Mouse (Mus musculus): ENCODE data around the gene Chuk. TPM values are rescaled to one million over a fixed set of nuclear protein-coding genes. Genes with fewer than 3 reads are reported as not detected.

The Chuk gene
- polyA plus RNA-seq, 1 experiment, result 70.8 TPM

- no peak for DNase-seq (ENCODE audit: low spot score)
These were observed 65.2 kb downstream of the Chuk start for GRCm38 (mm10) chr19:44042121-44042520.

DNA sequence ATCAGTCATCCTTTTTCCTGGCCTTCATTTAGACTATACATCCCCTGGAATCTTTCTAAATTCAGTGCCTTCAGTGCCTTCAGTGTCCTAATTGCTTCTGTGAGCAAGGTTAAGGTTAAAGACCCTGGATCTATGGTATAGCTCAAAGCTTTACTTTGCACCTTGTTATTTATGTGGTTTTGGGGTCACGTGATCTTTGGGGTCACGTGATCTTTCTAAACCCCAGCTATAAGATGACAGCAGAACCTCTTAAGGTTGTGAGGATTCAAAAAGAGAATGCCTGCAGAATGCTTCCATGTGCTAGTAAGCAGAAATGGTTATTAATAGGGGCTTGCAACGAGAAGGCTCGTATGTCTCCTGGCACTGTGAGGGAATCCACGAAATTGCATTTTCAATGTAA lies 73.9 kb downstream of the Chuk start:
- no peak for DNase-seq (ENCODE audit: low spot score)

DNA sequence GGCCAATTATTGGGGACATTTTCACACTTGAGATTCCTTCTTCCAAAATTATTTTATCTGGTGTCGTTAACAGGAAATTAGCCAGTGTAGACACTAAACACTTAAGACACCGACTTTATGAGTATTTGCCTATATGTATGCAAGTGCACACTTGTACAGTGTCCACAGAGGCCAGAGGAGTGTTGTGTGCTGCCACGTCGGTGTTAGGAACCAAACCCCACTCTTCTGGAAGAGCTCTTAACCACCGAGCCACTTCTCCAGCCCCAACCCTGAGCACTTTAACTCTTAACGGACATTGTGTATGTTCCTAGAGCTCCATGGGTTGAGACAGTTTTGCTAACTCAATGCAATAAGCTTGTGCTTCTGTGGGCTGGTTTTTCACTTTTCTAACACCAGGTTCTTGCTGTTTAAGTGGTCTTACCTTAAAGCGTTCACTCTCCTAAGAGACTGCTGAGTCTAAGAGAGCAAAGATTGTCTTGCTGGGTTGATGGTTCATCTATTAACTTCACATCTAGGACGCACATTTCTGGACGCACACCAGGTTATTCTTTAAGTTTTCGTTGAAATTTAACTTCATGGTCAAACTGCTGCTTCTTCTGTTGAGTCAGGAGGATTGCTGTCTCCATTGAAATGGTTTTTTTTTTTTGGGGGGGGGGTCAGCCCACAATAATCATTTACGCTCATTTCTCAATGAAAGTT lies 75.1 kb downstream of the Chuk start:
- no peak for DNase-seq (ENCODE audit: low spot score)

- DNase-seq (ENCODE audit: low spot score), result no peak
These were observed 77.3 kb downstream of the Chuk start for GRCm38 (mm10) chr19:44030024-44030423.

DNA sequence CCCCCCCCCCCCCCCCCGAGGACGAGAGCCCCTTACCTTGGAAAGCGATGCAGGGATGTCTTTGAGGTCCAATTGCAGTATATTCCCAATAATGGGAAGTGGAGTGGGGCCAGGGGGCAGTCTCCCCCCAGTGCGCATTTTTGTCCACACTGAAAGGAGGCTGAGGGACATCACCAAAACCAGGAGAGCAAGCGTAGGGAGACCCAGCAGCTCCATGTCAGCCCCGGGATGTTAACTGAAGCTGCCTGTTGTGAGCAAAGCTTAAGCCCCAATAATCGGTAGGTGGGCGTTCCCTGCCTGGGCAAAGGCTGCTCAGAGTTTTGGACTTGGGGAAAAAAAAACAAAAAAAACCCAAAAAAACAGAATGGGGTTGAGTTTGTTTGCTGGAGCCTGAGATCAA lies 78.3 kb downstream of the Chuk start, which contains the start of gene Cyp2c23:
Gene Cyp2c23 (minus strand): TSS at position 237 of the 400 bp plus-strand sequence.
- no peak for DNase-seq (ENCODE audit: low spot score)

DNA sequence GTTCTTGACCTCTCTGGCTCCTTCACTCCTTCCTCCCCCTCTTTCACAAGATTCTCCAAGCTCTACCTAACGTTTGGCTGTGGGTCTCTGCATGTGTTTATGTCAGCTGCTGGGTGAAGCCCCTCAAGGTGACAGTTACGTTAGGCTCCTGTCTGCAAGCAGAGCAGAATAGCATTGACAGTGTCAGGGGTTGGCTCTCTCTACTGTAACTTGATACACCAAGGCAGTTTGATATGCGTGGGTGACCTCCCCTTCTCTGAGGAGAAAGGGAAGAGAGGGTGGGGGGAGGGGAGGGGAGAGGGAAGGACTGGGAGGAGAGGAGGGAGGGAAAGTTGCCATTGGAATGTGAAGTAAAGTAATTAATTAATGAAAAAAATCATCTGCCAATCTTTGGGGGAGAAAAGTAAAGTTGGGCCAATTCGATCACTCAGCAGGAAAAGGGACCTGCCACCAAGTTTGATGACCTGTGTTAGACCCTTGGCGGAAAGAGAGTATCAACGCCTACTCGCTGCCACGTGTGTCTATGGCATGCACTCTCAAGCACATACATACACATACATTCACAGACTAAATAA lies 80.2 kb downstream of the Chuk start:
- no peak for DNase-seq (ENCODE audit: low spot score)

DNA sequence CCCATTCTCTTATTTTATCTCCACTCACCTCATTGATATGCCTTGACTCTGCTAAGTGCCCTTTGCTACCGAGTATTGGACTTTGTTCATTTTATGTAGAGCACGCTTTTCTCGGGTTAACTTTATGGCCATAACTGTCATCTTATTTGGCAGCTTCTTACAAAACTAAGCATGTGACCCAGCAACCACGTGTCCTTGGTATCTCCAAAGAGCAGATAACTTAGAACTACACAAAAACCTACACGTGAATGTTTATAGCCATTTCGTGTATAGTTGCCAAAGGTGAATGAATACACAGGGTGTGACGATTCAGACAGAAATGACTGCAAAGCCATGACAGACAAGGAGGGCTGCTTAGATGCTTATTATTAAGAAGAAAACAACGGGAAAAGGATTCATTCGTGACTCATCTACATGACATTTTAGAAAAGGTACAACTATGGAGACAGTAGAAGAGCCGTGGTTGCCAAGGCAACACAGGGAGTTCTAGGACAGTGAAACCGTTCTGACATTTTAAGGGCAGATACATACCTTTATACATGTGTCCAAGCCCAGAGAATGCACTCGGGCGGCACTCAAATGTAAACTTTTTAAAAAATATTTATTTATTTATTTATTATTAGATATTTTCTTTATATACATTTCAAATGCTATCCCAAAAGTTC lies 82.2 kb downstream of the Chuk start:
- no peak for DNase-seq (ENCODE audit: low spot score)

Other genes with a start within 250 kb of the Chuk start
- gene Dnmbp, start 167.3 kb downstream of the Chuk start, polyA plus RNA-seq (2012; rRNA removed), result 33.7 and 34.7 TPM in 2 replicates
- 0.18 and 0.21 TPM in 2 replicates for gene Cpn1, start 120.9 kb downstream of the Chuk start, polyA plus RNA-seq (2012; rRNA removed)
- gene Cyp2c23, start 78.3 kb downstream of the Chuk start, polyA plus RNA-seq (2012; rRNA removed), result 2.2 and 2.5 TPM in 2 replicates
- gene Erlin1, start 37.7 kb downstream of the Chuk start, polyA plus RNA-seq (2012; rRNA removed), result 21.8 and 29.5 TPM in 2 replicates
- gene Cwf19l1, start 28.4 kb upstream of the Chuk start, polyA plus RNA-seq (2012; rRNA removed), result 15.0 and 17.0 TPM in 2 replicates
- 54.2 and 61.4 TPM in 2 replicates for gene Bloc1s2, start 39.0 kb upstream of the Chuk start, polyA plus RNA-seq (2012; rRNA removed)
- gene Pkd2l1, start 85.0 kb upstream of the Chuk start, polyA plus RNA-seq (2012; rRNA removed), result 0.01 TPM in 1 of 2 replicates, not detected in the other
- 0.01 and 0.28 TPM in 2 replicates for gene Scd3, start 95.8 kb upstream of the Chuk start, polyA plus RNA-seq (2012; rRNA removed)
- 121 and 151 TPM in 2 replicates for gene Scd2, start 186.2 kb upstream of the Chuk start, polyA plus RNA-seq (2012; rRNA removed)
- gene Scd4, start 225.6 kb upstream of the Chuk start, polyA plus RNA-seq (2012; rRNA removed), result 0.87 and 1.0 TPM in 2 replicates

All from urinary bladder, adult 2 months (tissue).